Mouse (Mus musculus) liver, adult 2 months (tissue): ENCODE results near the gene Adgre5.

Experiments used
- CTCF ChIP-seq: fragments of 200-500 bp; IDR thresholded peaks from 2 replicates; pipeline ENCODE4 v1.5.1; 2011; ENCODE audit warnings: low read depth, low read length, control low read depth
- POLR2A ChIP-seq: fragments of 200-500 bp; IDR thresholded peaks from 2 replicates; pipeline ENCODE4 v1.6.1; 2011; ENCODE audit warnings: low read length, control low read depth; ENCODE audit not compliant: insufficient read depth; ENCODE audit errors: extremely low read depth

DNA sequence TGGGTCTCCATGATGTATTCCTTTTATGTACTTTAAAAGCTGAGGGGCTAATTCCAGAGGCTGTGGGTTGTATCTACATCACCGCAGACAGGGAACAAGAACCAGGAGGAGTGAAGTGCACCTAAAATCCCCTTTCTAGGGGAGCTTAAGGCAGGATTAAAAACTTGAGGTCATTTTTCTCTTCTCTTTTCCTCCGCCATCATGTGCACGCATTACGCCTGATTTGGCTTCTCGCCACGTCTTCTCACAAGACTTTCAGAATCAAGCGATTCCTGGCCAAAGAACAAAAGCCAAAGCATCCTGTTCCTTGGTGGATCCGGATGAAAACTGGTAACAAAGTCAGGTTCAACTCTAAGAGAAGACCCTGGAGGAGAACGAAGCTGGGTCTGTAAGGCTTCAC lies 8.1 kb upstream of the Adgre5 start:
- TF ChIP-seq CTCF (no peak), POLR2A (no peak)
